Mouse (Mus musculus) neural tube, postnatal 0 days (tissue): ENCODE results near the gene Sectm1b. TPM values are rescaled to one million over a fixed set of nuclear protein-coding genes. Genes with fewer than 3 reads are reported as not detected.

ENCODE experiments used
- polyA plus RNA-seq: library from polyadenylated mRNA; unstranded; fragments of >200 nt; fragmentation: Nextera tagmentation; extraction: Ambion mirVana; gene quantifications from 2 replicates; pipeline ENCODE4 v1.2.1, GENCODE M21; 2015

Gene Sectm1b
- polyA plus RNA-seq: not detected in 2 replicates

DNA sequence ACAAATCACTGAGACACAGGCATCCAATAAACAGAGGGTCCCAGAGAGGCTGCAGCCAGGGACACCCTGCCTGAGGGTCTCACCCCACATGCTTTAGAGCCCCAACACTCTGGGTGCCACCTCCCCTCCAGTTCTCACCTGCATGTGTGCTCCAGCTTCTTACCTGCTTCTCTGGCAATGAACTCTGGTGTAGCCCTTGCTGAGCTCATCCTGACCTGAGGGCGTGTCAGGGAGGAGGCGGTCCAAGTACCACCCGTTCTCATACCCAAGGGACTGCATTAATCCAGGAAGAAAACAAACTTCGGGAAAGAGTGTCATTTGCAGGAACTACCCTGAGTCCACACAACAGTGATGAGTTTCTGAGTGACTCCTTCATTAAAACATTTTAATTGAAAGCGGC, at the start of gene Sectm1b:
Gene Sectm1b (minus strand): TSS at position 191 of the 400 bp plus-strand sequence.

DNA sequence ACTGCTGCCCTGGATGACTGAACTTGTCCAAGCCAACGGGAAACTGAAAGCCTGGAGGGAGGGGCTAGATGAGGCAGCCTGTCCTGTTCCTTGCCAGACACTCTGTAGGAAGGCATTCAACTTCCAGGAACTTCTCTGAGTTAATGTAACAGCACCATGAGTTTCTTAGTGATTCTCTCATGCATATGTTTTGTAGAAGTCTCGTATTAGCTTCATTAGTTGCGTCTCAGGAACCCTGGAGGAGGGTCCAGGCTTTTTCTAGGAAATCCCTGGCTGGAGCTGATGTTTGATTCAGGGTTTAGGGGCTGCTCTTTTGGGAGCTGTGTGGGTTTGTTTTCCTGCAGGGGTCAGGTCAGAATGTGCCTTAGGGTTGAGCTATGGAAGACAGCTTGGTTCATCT, 17.8 kb upstream of the Sectm1b start, which contains the start of gene Sectm1a:
Gene Sectm1a (minus strand): TSS at position 101 of the 400 bp plus-strand sequence.

GRCm38 (mm10) chr11:121039302-121039701, 24.1 kb downstream of the Sectm1b start, which contains the start of gene Cd7:
Gene Cd7 (minus strand): TSS chr11:121039418.

Other genes starting within 250 kb of the Sectm1b start
- gene Fasn, start 239.0 kb downstream of the Sectm1b start, polyA plus RNA-seq: 47.3 and 79.1 TPM in 2 replicates
- 4.0 and 4.1 TPM in 2 replicates for gene Ccdc57, start 130.7 kb downstream of the Sectm1b start, polyA plus RNA-seq
- gene Slc16a3, start 115.1 kb downstream of the Sectm1b start, polyA plus RNA-seq: 3.7 and 4.1 TPM in 2 replicates
- gene Csnk1d, start 72.2 kb downstream of the Sectm1b start, polyA plus RNA-seq: 87.4 and 94.5 TPM in 2 replicates
- gene Cd7, start 24.2 kb downstream of the Sectm1b start, polyA plus RNA-seq: 0.18 TPM in 1 of 2 replicates, not detected in the other
- 0.26 and 0.50 TPM in 2 replicates for gene Sectm1a, start 17.7 kb upstream of the Sectm1b start, polyA plus RNA-seq
- not detected in 2 replicates for gene Tex19.2, start 55.1 kb upstream of the Sectm1b start, polyA plus RNA-seq
- gene Tex19.1, start 82.6 kb upstream of the Sectm1b start, polyA plus RNA-seq: 0.09 TPM in 1 of 2 replicates, not detected in the other
- 0.72 and 0.88 TPM in 2 replicates for gene Uts2r, start 96.7 kb upstream of the Sectm1b start, polyA plus RNA-seq
- gene Hexdc, start 140.9 kb upstream of the Sectm1b start, polyA plus RNA-seq: 35.7 and 46.1 TPM in 2 replicates
- 36.1 and 39.1 TPM in 2 replicates for gene Ogfod3, start 141.1 kb upstream of the Sectm1b start, polyA plus RNA-seq
- gene Cybc1, start 165.8 kb upstream of the Sectm1b start, polyA plus RNA-seq: 24.0 and 25.7 TPM in 2 replicates
- gene Narf, start 173.7 kb upstream of the Sectm1b start, polyA plus RNA-seq: 34.3 and 34.8 TPM in 2 replicates
- 17.5 and 23.6 TPM in 2 replicates for gene Foxk2, start 196.4 kb upstream of the Sectm1b start, polyA plus RNA-seq